Mouse (Mus musculus): ENCODE measurements around the gene Fcna. TPM values are rescaled to one million over a fixed set of nuclear protein-coding genes. Genes with fewer than 3 reads are reported as not detected.
A peak's percentile ranks its signal among the peaks of the same experiment; 100 is the strongest.

The Fcna gene
- polyA plus RNA-seq, 1 experiment: 7.8 TPM

DNA sequence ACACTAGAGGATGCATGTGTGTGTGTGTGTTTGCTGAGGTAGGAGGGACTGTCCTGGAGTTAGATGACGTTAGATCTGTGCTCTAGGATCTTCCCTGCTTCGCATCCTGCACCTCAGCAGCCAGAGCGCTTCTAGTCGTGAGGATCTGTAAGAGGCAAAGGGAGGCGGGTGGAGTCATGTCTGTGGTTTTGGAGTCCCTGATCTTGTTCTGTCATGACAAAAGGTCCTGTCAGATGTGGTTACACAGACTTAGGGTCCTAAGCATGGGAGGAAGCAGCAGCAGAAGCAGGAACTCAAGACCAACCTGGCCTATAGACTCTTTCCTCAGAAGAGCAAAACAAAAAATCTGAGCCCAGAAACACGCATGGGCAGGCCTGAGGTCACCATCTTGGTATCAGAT lies 7.4 kb downstream of the Fcna start:
- TF ChIP-seq CTCF (IDR thresholded peaks at IDR 0.05; ENCODE audit: borderline replicate concordance, control insufficient read depth, extremely low read depth, insufficient read depth, low read length, poor library complexity) (no peak), POLR2A (IDR thresholded peaks at IDR 0.05; ENCODE audit: control insufficient read depth, extremely low read depth, insufficient read depth, low read length, poor library complexity) (no peak)
- no peaks in the 10 kb centered on the region for H3K36me3 ChIP-seq (ENCODE audit: control insufficient read depth, insufficient read depth, low read length)
- H3K27ac ChIP-seq (ENCODE audit: control insufficient read depth, insufficient read depth, low read length): no peak overlapping the region
- 4% methylated on average over 6 of the region's 6 CpGs for WGBS
- peaks cover 17% of the 10 kb centered on the region for H3K4me1 ChIP-seq (replicated peaks; ENCODE audit: control insufficient read depth, insufficient read depth, low read length)
- DNase-seq: no peak
- H3K27me3 ChIP-seq (ENCODE audit: control insufficient read depth, insufficient read depth, low read length): no peaks in the 10 kb centered on the region; the same call in 1 of the 2 replicates
- H3K4me3 ChIP-seq (ENCODE audit: control insufficient read depth, insufficient read depth, low read length): no peak overlapping the region

DNA sequence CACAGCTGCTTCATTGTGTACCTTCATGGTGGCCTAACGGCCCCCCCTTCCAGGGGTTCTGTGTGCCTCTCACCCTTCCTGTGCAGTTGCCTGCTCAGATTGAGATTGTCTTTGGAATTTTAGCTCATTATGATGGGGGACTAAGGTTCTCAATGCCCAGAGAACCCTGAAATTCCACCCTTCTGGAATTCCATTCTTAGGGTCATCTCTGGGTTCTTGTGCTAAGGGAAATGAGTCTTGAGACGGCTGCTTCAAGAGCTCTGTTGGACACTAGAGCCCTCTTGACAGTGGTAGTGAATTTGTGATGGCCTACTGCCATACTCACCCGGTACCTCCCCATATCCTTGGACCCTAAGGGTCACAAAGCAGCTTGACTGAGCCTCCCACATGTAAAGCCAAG lies 10.3 kb downstream of the Fcna start, which contains the start of gene Ccdc183:
Ccdc183 (minus strand) TSS at position 101 of the 400 bp plus-strand sequence.
- DNase-seq: no peak
- Histone ChIP-seq H3K36me3 (ENCODE audit: control insufficient read depth, insufficient read depth, low read length) (no peaks in the 10 kb centered on the region), H3K27ac (ENCODE audit: control insufficient read depth, insufficient read depth, low read length) (no peak within 1 kb of the TSS), H3K4me1 (replicated peaks; ENCODE audit: control insufficient read depth, insufficient read depth, low read length) (peaks cover 17% of the 10 kb centered on the region), H3K27me3 (ENCODE audit: control insufficient read depth, insufficient read depth, low read length) (no peaks in the 10 kb centered on the region; the same call in 1 of the 2 replicates), H3K4me3 (ENCODE audit: control insufficient read depth, insufficient read depth, low read length) (no peak within 1 kb of the TSS)
- TF ChIP-seq CTCF (IDR thresholded peaks at IDR 0.05; ENCODE audit: borderline replicate concordance, control insufficient read depth, extremely low read depth, insufficient read depth, low read length, poor library complexity) (no peak), POLR2A (IDR thresholded peaks at IDR 0.05; ENCODE audit: control insufficient read depth, extremely low read depth, insufficient read depth, low read length, poor library complexity) (no peak)
- WGBS: 98% methylated on average over 3 of the region's 3 CpGs

DNA sequence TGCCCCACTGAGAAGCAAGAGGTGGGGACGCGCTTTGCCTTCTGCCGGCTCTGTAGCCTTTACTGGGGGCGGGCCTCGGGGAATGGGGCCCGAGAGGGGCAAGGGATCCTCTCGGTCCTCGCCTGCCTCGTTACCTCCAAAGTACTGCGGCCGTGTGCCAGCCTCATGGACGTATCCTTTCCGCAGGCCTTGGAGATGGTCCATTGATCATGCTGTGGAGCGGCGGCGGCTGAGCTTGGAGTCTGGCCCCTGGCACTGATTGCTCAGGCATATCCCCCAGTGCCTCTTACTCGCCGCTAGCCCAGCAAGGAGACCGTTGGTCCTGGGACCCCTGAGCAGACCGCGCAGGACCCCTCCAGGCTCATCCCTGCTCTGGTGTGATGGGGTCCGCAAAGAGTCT lies 11.4 kb downstream of the Fcna start:
- Histone ChIP-seq H3K4me3 (ENCODE audit: control insufficient read depth, insufficient read depth, low read length) (no peak overlapping the region), H3K4me1 (replicated peaks; ENCODE audit: control insufficient read depth, insufficient read depth, low read length) (peaks cover 13% of the 10 kb centered on the region), H3K36me3 (ENCODE audit: control insufficient read depth, insufficient read depth, low read length) (no peaks in the 10 kb centered on the region), H3K27ac (ENCODE audit: control insufficient read depth, insufficient read depth, low read length) (no peak overlapping the region), H3K27me3 (ENCODE audit: control insufficient read depth, insufficient read depth, low read length) (no peaks in the 10 kb centered on the region; the same call in 1 of the 2 replicates)
- WGBS: 30% methylated on average over 22 of the region's 22 CpGs
- TF ChIP-seq CTCF (IDR thresholded peaks at IDR 0.05; ENCODE audit: borderline replicate concordance, control insufficient read depth, extremely low read depth, insufficient read depth, low read length, poor library complexity): no peak
- TF ChIP-seq POLR2A (IDR thresholded peaks at IDR 0.05; ENCODE audit: control insufficient read depth, extremely low read depth, insufficient read depth, low read length, poor library complexity): no peak
- DNase-seq: no peak

DNA sequence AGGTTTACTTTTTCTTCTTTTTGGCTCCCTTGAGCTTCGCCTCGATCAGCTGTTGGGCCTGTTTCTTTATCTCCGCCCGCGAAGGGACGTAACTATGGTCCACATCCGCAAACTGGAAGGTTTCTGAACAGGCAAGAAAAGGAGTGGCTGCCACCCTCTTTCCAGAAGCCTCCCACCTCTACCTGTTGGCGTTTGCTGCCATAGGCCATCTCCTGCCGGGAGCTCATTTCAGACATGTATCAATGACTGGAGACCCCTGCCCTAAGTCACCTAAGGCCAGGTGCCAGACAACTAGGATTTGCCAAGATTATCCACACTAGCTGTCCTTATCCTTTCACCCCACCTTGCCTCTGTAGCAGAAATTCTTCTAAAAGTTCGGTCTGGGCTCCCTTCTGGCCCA lies 19.2 kb downstream of the Fcna start:
- no peak overlapping the region for H3K27ac ChIP-seq (ENCODE audit: control insufficient read depth, insufficient read depth, low read length)
- H3K36me3 ChIP-seq (ENCODE audit: control insufficient read depth, insufficient read depth, low read length): no peaks in the 10 kb centered on the region
- peak overlapping the region; percentile 87; the same call in 1 of the 2 replicates for H3K4me3 ChIP-seq (ENCODE audit: control insufficient read depth, insufficient read depth, low read length)
- peaks cover 5% of the 10 kb centered on the region for H3K4me1 ChIP-seq (replicated peaks; ENCODE audit: control insufficient read depth, insufficient read depth, low read length)
- H3K27me3 ChIP-seq (ENCODE audit: control insufficient read depth, insufficient read depth, low read length): no peaks in the 10 kb centered on the region
- 60% methylated on average over 10 of the region's 10 CpGs for WGBS
- DNase-seq: no peak
- TF ChIP-seq CTCF (IDR thresholded peaks at IDR 0.05; ENCODE audit: borderline replicate concordance, control insufficient read depth, extremely low read depth, insufficient read depth, low read length, poor library complexity) (no peak), POLR2A (IDR thresholded peaks at IDR 0.05; ENCODE audit: control insufficient read depth, extremely low read depth, insufficient read depth, low read length, poor library complexity) (no peak)

DNA sequence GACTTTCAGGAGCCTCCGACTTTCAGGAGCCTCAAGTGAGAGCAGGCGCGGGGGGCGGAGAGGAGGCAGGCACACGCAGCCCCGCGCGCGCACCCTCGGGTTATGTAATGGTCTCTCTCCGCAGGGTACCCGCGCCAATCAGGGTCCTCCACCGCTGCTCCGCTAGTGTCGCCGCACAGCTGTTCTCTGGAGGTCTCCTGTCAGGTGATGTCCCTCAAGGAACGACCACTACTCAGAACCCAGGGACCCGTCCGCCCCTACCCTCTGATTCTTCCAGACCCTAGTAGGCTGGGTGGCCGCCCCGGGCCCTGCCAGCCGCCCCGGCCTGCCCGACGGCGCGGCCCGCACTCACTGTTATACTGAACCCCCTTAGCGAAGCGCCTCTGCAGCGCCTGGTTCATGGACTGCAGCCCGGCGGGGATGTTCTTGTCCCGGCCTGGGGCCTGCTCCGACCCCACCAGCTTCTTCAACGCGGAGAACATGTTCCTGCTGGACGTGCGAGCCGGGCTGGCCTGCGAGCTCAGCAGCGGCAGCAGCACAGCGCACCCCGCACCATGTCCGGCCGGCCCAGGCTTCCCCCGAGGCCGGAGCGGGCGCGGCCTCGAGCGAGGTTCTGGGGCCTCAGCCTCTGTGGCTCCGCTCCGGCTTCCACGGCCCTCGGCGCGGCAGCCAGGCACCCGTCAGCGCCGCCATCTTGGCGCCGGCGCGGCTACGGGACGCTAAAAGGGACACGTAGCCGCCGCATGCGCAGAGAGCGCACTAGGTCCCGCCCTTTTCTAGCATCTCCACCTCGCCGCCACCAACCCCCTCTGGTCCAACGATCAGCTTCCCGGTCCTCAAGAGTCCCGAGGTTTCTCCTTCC lies 19.8 kb downstream of the Fcna start, which contains the start of gene Rabl6:
Rabl6 (minus strand) TSS at position 761 of the 862 bp plus-strand sequence.
- peak; percentile 87 for DNase-seq
- Histone ChIP-seq H3K27me3 (ENCODE audit: control insufficient read depth, insufficient read depth, low read length) (no peaks in the 10 kb centered on the region), H3K27ac (ENCODE audit: control insufficient read depth, insufficient read depth, low read length) (no peak within 1 kb of the TSS), H3K4me1 (replicated peaks; ENCODE audit: control insufficient read depth, insufficient read depth, low read length) (peaks cover 5% of the 10 kb centered on the region), H3K36me3 (ENCODE audit: control insufficient read depth, insufficient read depth, low read length) (no peaks in the 10 kb centered on the region), H3K4me3 (ENCODE audit: control insufficient read depth, insufficient read depth, low read length) (peak within 1 kb of the TSS; percentile 87)
- TF ChIP-seq POLR2A (IDR thresholded peaks at IDR 0.05; ENCODE audit: control insufficient read depth, extremely low read depth, insufficient read depth, low read length, poor library complexity) (peak; percentile 90; the same call in 1 of the 2 replicates), CTCF (IDR thresholded peaks at IDR 0.05; ENCODE audit: borderline replicate concordance, control insufficient read depth, extremely low read depth, insufficient read depth, low read length, poor library complexity) (no peak)
- under 1% methylated on average over 80 of the region's 80 CpGs for WGBS

DNA sequence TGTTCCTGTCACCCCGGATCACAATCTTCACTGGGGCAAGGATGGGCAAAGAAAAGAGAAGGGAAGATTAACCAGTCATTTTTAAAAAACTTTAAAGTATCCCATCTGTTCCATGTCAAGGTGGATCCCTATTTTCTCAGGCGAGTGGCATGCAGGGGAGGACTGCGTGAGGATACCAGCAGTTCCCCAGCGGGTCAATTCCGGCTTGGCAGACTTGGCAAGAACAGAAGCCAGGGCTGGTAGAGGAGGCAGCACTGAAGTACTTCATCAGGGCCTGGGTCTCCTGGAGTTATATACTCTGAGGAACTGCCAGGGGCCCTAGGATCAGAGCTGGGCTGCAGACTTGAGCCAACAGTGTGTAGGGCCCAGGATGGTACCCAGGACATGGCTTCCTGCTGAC lies 25.3 kb downstream of the Fcna start:
- TF ChIP-seq POLR2A (IDR thresholded peaks at IDR 0.05; ENCODE audit: control insufficient read depth, extremely low read depth, insufficient read depth, low read length, poor library complexity) (no peak), CTCF (IDR thresholded peaks at IDR 0.05; ENCODE audit: borderline replicate concordance, control insufficient read depth, extremely low read depth, insufficient read depth, low read length, poor library complexity) (no peak)
- Histone ChIP-seq H3K4me1 (replicated peaks; ENCODE audit: control insufficient read depth, insufficient read depth, low read length) (no peaks in the 10 kb centered on the region), H3K36me3 (ENCODE audit: control insufficient read depth, insufficient read depth, low read length) (peaks cover 28% of the 10 kb centered on the region), H3K27ac (ENCODE audit: control insufficient read depth, insufficient read depth, low read length) (no peak overlapping the region), H3K27me3 (ENCODE audit: control insufficient read depth, insufficient read depth, low read length) (no peaks in the 10 kb centered on the region), H3K4me3 (ENCODE audit: control insufficient read depth, insufficient read depth, low read length) (no peak overlapping the region)
- DNase-seq: no peak
- WGBS: 98% methylated on average over 5 of the region's 5 CpGs

Measured in thymus, adult 2 months (tissue).